Mouse (Mus musculus) lung, embryonic 14.5 days (tissue): ENCODE data around the gene Maml2. TPM values are rescaled to one million over a fixed set of nuclear protein-coding genes. Genes with fewer than 3 reads are reported as not detected.

ENCODE experiments used
- ATAC-seq: fragments of 200-750 bp; cut with Nextera tagmentation; 2 replicates; pipeline ENCODE4 v1.8.0; 2017; ENCODE audit warnings: mild to moderate bottlenecking, moderate TSS enrichment, moderate library complexity; ENCODE audit not compliant: insufficient read depth
- DNase-seq: peaks from one replicate; pipeline ENCODE4 v3.0.0-alpha.2; 2015
- H3K27ac ChIP-seq: fragments of 300-500 bp; sonication (generic); 2 replicates; pipeline ENCODE4 v1.5.1; 2014; ENCODE audit warnings: low read depth, mild to moderate bottlenecking, moderate library complexity
- H3K27me3 ChIP-seq: fragments of 300-500 bp; sonication (generic); 2 replicates; pipeline ENCODE4 v1.6.1; 2014; ENCODE audit warnings: low read length, control low read depth; ENCODE audit not compliant: insufficient read depth
- H3K36me3 ChIP-seq: fragments of 300-500 bp; sonication (generic); 2 replicates; pipeline ENCODE4 v1.6.1; 2014; ENCODE audit warnings: control low read depth; ENCODE audit not compliant: insufficient read depth
- H3K4me1 ChIP-seq: fragments of 300-500 bp; sonication (generic); 2 replicates; pipeline ENCODE4 v1.6.1; 2014; ENCODE audit warnings: antibody characterized with exemption, control low read depth; ENCODE audit not compliant: insufficient read depth
- H3K4me2 ChIP-seq: fragments of 300-500 bp; sonication (generic); 2 replicates; pipeline ENCODE4 v1.6.1; 2014; ENCODE audit warnings: mild to moderate bottlenecking
- H3K4me3 ChIP-seq: fragments of 300-500 bp; sonication (generic); 2 replicates; pipeline ENCODE4 v1.5.1; 2014; ENCODE audit warnings: low read depth, low read length
- H3K9ac ChIP-seq: fragments of 300-500 bp; sonication (generic); 2 replicates; pipeline ENCODE4 v1.6.1; 2014
- H3K9me3 ChIP-seq: fragments of 300-500 bp; sonication (generic); 2 replicates; pipeline ENCODE4 v1.6.1; 2016; ENCODE audit warnings: low read depth, low read length, control low read depth
- CTCF ChIP-seq: IDR thresholded peaks from 2 replicates; pipeline ENCODE4 v1.5.1; 2016; ENCODE audit warnings: antibody characterized with exemption, low read depth
- WGBS: fragments of 180-500 bp; shearing (Covaris S2); extraction: QIAGEN DNeasy Blood & Tissue Kit; methylation state at CpG from one replicate; pipeline ENCODE4 v1.1.7; 2014; 5-methylcytosine and 5-hydroxymethylcytosine counted together
- polyA plus RNA-seq: library from polyadenylated mRNA; unstranded; fragments of >200 nt; fragmentation: Nextera tagmentation; extraction: Ambion mirVana; gene quantifications from 2 replicates; pipeline ENCODE4 v1.2.1, GENCODE M21; 2014

The Maml2 gene
- polyA plus RNA-seq: 12.3 and 12.8 TPM in 2 replicates

- WGBS: under 1% methylated on average over 23 of the region's 23 CpGs
These were observed at the start of gene Maml2 for GRCm38 (mm10) chr9:13297668-13298512. Gene Maml2 (plus strand): TSS chr9:13297957.

GRCm38 (mm10) chr9:13248104-13248503 lies 49.7 kb upstream of the Maml2 start:
- H3K27ac ChIP-seq: no peak overlapping the region
- H3K9me3 ChIP-seq: no peaks in the 10 kb centered on the region
- DNase-seq (no peak), ATAC-seq (no peak)
- H3K4me2 ChIP-seq: peak overlapping the region; percentile 87
- H3K4me1 ChIP-seq: peaks cover 13% of the 10 kb centered on the region; the same call in 1 of the 2 replicates
- 0 out of 2 replicates have a peak, but pooled peaks cover 3% of the 10 kb centered on the region for H3K36me3 ChIP-seq
- whole genome bisulfite sequencing: 90% methylated on average over 4 of the region's 4 CpGs
- H3K9ac ChIP-seq: no peak overlapping the region
- peak overlapping the region; percentile 60; the same call in 1 of the 2 replicates for H3K4me3 ChIP-seq
- no peak for TF ChIP-seq CTCF
- H3K27me3 ChIP-seq: no peaks in the 10 kb centered on the region

More at GRCm38 (mm10) chr9:13297668-13298512, at the start of gene Maml2:
- DNase-seq (peak; percentile 67), ATAC-seq (peak; percentile 64)
- H3K9ac ChIP-seq: peak within 1 kb of the TSS; percentile 77
- peak within 1 kb of the TSS; percentile 66 for H3K4me3 ChIP-seq
- H3K36me3 ChIP-seq: no peaks in the 10 kb centered on the region
- H3K27me3 ChIP-seq: no peaks in the 10 kb centered on the region
- H3K4me2 ChIP-seq: peak within 1 kb of the TSS; percentile 98
- TF ChIP-seq CTCF: peak; percentile 40
- peaks cover 37% of the 10 kb centered on the region for H3K4me1 ChIP-seq
- H3K27ac ChIP-seq: peak within 1 kb of the TSS; percentile 85
- H3K9me3 ChIP-seq: no peaks in the 10 kb centered on the region

- Histone ChIP-seq H3K9ac (no peak overlapping the region), H3K36me3 (0 out of 2 replicates have a peak, but pooled peaks cover 3% of the 10 kb centered on the region), H3K9me3 (no peaks in the 10 kb centered on the region), H3K27me3 (no peaks in the 10 kb centered on the region), H3K27ac (no peak overlapping the region), H3K4me1 (0 out of 2 replicates have a peak, but pooled peaks cover 4% of the 10 kb centered on the region), H3K4me3 (no peak overlapping the region), H3K4me2 (no peak overlapping the region)
- ATAC-seq (no peak), DNase-seq (no peak)
- TF ChIP-seq CTCF: no peak
- WGBS: 75% methylated on average over 2 of the region's 2 CpGs
These were observed 46.5 kb upstream of the Maml2 start for GRCm38 (mm10) chr9:13251251-13251650.

GRCm38 (mm10) chr9:13256726-13257125 lies 41.0 kb upstream of the Maml2 start:
- Histone ChIP-seq H3K4me2 (no peak overlapping the region), H3K27me3 (no peaks in the 10 kb centered on the region), H3K36me3 (0 out of 2 replicates have a peak, but pooled peaks cover 3% of the 10 kb centered on the region), H3K4me1 (no peaks in the 10 kb centered on the region), H3K27ac (no peak overlapping the region), H3K9ac (no peak overlapping the region), H3K4me3 (no peak overlapping the region), H3K9me3 (no peaks in the 10 kb centered on the region)
- 100% methylated on average over 1 of the region's 1 CpGs for WGBS
- DNase-seq (no peak), ATAC-seq (no peak)
- TF ChIP-seq CTCF: no peak

GRCm38 (mm10) chr9:13258173-13258572 lies 39.6 kb upstream of the Maml2 start:
- 83% methylated on average over 2 of the region's 2 CpGs for WGBS
- no peak for TF ChIP-seq CTCF
- DNase-seq: no peak
- ATAC-seq: no peak
- H3K4me3 ChIP-seq: no peak overlapping the region
- no peaks in the 10 kb centered on the region for H3K4me1 ChIP-seq
- no peak overlapping the region for H3K27ac ChIP-seq
- H3K36me3 ChIP-seq: no peaks in the 10 kb centered on the region
- H3K9ac ChIP-seq: no peak overlapping the region
- no peaks in the 10 kb centered on the region for H3K9me3 ChIP-seq
- no peak overlapping the region for H3K4me2 ChIP-seq
- no peaks in the 10 kb centered on the region for H3K27me3 ChIP-seq

GRCm38 (mm10) chr9:13260980-13261379 lies 36.8 kb upstream of the Maml2 start:
- Histone ChIP-seq H3K9ac (no peak overlapping the region), H3K4me3 (no peak overlapping the region), H3K36me3 (no peaks in the 10 kb centered on the region), H3K4me1 (no peaks in the 10 kb centered on the region), H3K9me3 (no peaks in the 10 kb centered on the region), H3K4me2 (no peak overlapping the region), H3K27ac (no peak overlapping the region), H3K27me3 (no peaks in the 10 kb centered on the region)
- no peak for ATAC-seq
- 55% methylated on average over 3 of the region's 3 CpGs for WGBS
- no peak for DNase-seq
- TF ChIP-seq CTCF: no peak

- Histone ChIP-seq H3K9ac (no peak overlapping the region), H3K4me3 (no peak overlapping the region), H3K27ac (no peak overlapping the region), H3K9me3 (no peaks in the 10 kb centered on the region), H3K27me3 (no peaks in the 10 kb centered on the region), H3K36me3 (no peaks in the 10 kb centered on the region), H3K4me2 (no peak overlapping the region), H3K4me1 (no peaks in the 10 kb centered on the region)
- ATAC-seq (no peak), DNase-seq (no peak)
- no peak for TF ChIP-seq CTCF
- 82% methylated on average over 1 of the region's 1 CpGs for WGBS
These were observed 24.5 kb upstream of the Maml2 start for GRCm38 (mm10) chr9:13273219-13273618.
